28 mouse cellular contexts compared by ENCODE assay signal in genomic region chr3:108065551-108065950, GRCm38 (mm10). TPM values are rescaled to one million over a fixed set of nuclear protein-coding genes. Genes with fewer than 3 reads are reported as not detected.
A peak's percentile ranks its signal among the peaks of the same experiment; 100 is the strongest.
DNase-seq lines count a peak whose midpoint lies in the region; ATAC-seq and TF ChIP-seq lines count a peak whose summit lies in the region.
"Had no signal": no experiment of that assay in that cellular context is flagged by ENCODE, and none has a peak within 500 bp of the region (broad histone marks: within the 10 kb centered on the region; RNA-seq: fewer than 3 reads in every experiment).

No protein-coding gene starts in this region.

- no peak overlapping the region for H3K9ac ChIP-seq in heart, adult 2 months (ENCODE audit: low read depth, low read length)
- H3K9ac ChIP-seq: embryonic facial prominence, embryonic 13.5 days; embryonic facial prominence, embryonic 15.5 days; forebrain, embryonic 12.5 days had no signal

- H3K79me2 ChIP-seq in heart, adult 2 months (replicated peaks; ENCODE audit: control insufficient read depth, insufficient read depth, low read length): no peaks in the 10 kb centered on the region

- 68% methylated on average over 9 of the region's 9 CpGs for WGBS in heart, adult 2 months

- TF ChIP-seq EP300 in heart, adult 2 months (IDR thresholded peaks at IDR 0.05; ENCODE audit: insufficient read depth, low read depth, low read length): no peak

- no peak for ATAC-seq in megakaryocyte, adult 5-6 weeks (ENCODE audit: poor library complexity, severe bottlenecking)
- ATAC-seq: activated CD4-positive, CD25-positive, alpha-beta regulatory T cell, adult 4 months; CD4-positive, CD25-positive, alpha-beta regulatory T cell, adult 4 months; forebrain, embryonic 14.5 days; forebrain, embryonic 16.5 days; Patski had no signal

- no peak for TF ChIP-seq CTCF in heart, adult 2 months (IDR thresholded peaks at IDR 0.05)

- no peak overlapping the region for H3K27ac ChIP-seq in heart, adult 2 months
- H3K27ac ChIP-seq: embryonic facial prominence, embryonic 13.5 days; embryonic facial prominence, embryonic 15.5 days; forebrain, embryonic 10.5 days; forebrain, embryonic 12.5 days had no signal

- no peak for TF ChIP-seq POLR2A in heart, adult 2 months (IDR thresholded peaks at IDR 0.05; ENCODE audit: insufficient read depth, low read depth, low read length)

- DNase-seq in adrenal gland, adult (ENCODE audit: inconsistent age in 2 of 2, low spot score in 1 of 2): peak; percentile 50 to 78
- no peak for DNase-seq in adrenal gland, postnatal 4 days (ENCODE audit: low spot score in 2 of 2)
- peak; percentile 88 for DNase-seq in heart, adult 11 months
- DNase-seq in heart, adult 2 months: no peak
- no peak for DNase-seq in cerebellum, postnatal 4 days (ENCODE audit: low spot score in 2 of 2)
- DNase-seq: adrenal gland, adult 8-10 months; adrenal gland, postnatal 14 days; B cell, adult 2 months; cerebellum, adult 11-12 months; cerebellum, adult 2 months; cerebellum, adult 9-10 months; cerebellum, postnatal 10 days; cerebellum, postnatal 25 days; embryo, embryonic 11 days had no signal

- no peak overlapping the region for H3K4me3 ChIP-seq in heart, adult 2 months
- peak overlapping the region; percentile 56 for H3K4me3 ChIP-seq in megakaryocyte, embryonic 14.5 days (replicated peaks)
- H3K4me3 ChIP-seq: embryonic facial prominence, embryonic 13.5 days; embryonic facial prominence, embryonic 15.5 days; erythroblast, embryonic 14.5 days; forebrain, embryonic 10.5 days; forebrain, embryonic 12.5 days had no signal

- H3K27me3 ChIP-seq in heart, adult 2 months (ENCODE audit: control insufficient read depth, insufficient read depth, low read length): no peaks in the 10 kb centered on the region
- peaks cover 15% of the 10 kb centered on the region for H3K27me3 ChIP-seq in megakaryocyte, embryonic 14.5 days (replicated peaks)
- H3K27me3 ChIP-seq: CH12.LX; embryonic facial prominence, embryonic 13.5 days; embryonic facial prominence, embryonic 15.5 days; forebrain, embryonic 12.5 days; Patski had no signal

- no peaks in the 10 kb centered on the region for H3K36me3 ChIP-seq in heart, adult 2 months (ENCODE audit: control insufficient read depth, insufficient read depth, low read length)
- peaks cover under 1% of the 10 kb centered on the region for H3K36me3 ChIP-seq in megakaryocyte, embryonic 14.5 days (replicated peaks; ENCODE audit: low read length)
- H3K36me3 ChIP-seq: embryonic facial prominence, embryonic 13.5 days; embryonic facial prominence, embryonic 15.5 days; forebrain, embryonic 10.5 days; forebrain, embryonic 12.5 days had no signal

- no peaks in the 10 kb centered on the region; the same call in 1 of the 2 replicates for H3K4me1 ChIP-seq in heart, adult 2 months (ENCODE audit: control insufficient read depth, insufficient read depth, low read length)
- H3K4me1 ChIP-seq in megakaryocyte, embryonic 14.5 days: peaks cover 42% of the 10 kb centered on the region
- H3K4me1 ChIP-seq: forebrain, embryonic 10.5 days had no signal

- intact Hi-C loops in heart, adult 2 months (cut with DNase I): no loop called here

- H3K9me3 ChIP-seq in megakaryocyte, embryonic 14.5 days: no peaks in the 10 kb centered on the region
- H3K9me3 ChIP-seq: embryonic facial prominence, embryonic 13.5 days; embryonic facial prominence, embryonic 15.5 days; forebrain, embryonic 10.5 days; forebrain, embryonic 12.5 days; G1E had no signal

RNA-seq across cellular contexts. Expression of gene Gstm4, which starts 20.9 kb away (rescaled TPM):
- 10 to 100 TPM; 15.6 to 16.5 TPM for total RNA-seq in adrenal gland, postnatal 4 days (2021)
- 10 to 100 TPM; 11.7 to 11.9 TPM for total RNA-seq in heart, adult 2 months (2021)
- polyA plus RNA-seq in heart, adult 2 months (2012; rRNA removed): 17.1 and 24.6 TPM in 2 replicates
- polyA plus RNA-seq in megakaryocyte, embryonic 14.5 days (2012; ENCODE audit: insufficient read depth, low replicate concordance): 1.4 TPM in 1 of 2 replicates, not detected in the other
- 8.0 and 10.1 TPM in 2 replicates for total RNA-seq in megakaryocyte, adult 5-6 weeks (2015)
- total RNA-seq in megakaryocyte, adult 5-6 weeks (2017): 6.5 and 12.1 TPM in 2 replicates
- total RNA-seq: G1E had no signal
- polyA plus RNA-seq: G1E had no signal

RNA-seq across cellular contexts. Expression of gene Ampd2, which starts 20.9 kb away (rescaled TPM):
- 100 to 1,000 TPM; 101 to 109 TPM for total RNA-seq in adrenal gland, postnatal 4 days (2021)
- total RNA-seq in heart, adult 2 months (2021): 1 to 10 TPM; 4.1 to 4.6 TPM
- polyA plus RNA-seq in heart, adult 2 months (2012; rRNA removed): 25.9 and 26.3 TPM in 2 replicates
- 101 and 286 TPM in 2 replicates for polyA plus RNA-seq in megakaryocyte, embryonic 14.5 days (2012; ENCODE audit: insufficient read depth, low replicate concordance)
- 16.3 and 20.9 TPM in 2 replicates for total RNA-seq in megakaryocyte, adult 5-6 weeks (2015)
- 21.8 and 23.1 TPM in 2 replicates for total RNA-seq in megakaryocyte, adult 5-6 weeks (2017)

RNA-seq across cellular contexts. Expression of gene Gnat2, which starts 27.0 kb away (rescaled TPM):
- 1 to 10 TPM; 3.9 to 4.1 TPM for total RNA-seq in adrenal gland, postnatal 4 days (2021)
- total RNA-seq in heart, adult 2 months (2021): under 1 TPM in 1 of 2 experiments, not detected in 1; 0.11 TPM
- not detected in 2 replicates for polyA plus RNA-seq in heart, adult 2 months (2012; rRNA removed)
- not detected in 2 replicates for polyA plus RNA-seq in megakaryocyte, embryonic 14.5 days (2012; ENCODE audit: insufficient read depth, low replicate concordance)
- total RNA-seq in megakaryocyte, adult 5-6 weeks (2015): not detected in 2 replicates
- not detected in 2 replicates for total RNA-seq in megakaryocyte, adult 5-6 weeks (2017)
- polyA plus RNA-seq: activated CD4-positive, CD25-positive, alpha-beta regulatory T cell, adult 4 months; CD4-positive, CD25-positive, alpha-beta regulatory T cell, adult 4 months had no signal

RNA-seq across cellular contexts. Expression of gene Gstm1, which starts 47.8 kb away (rescaled TPM):
- total RNA-seq in adrenal gland, postnatal 4 days (2021): 100 to 1,000 TPM; 144 to 170 TPM
- total RNA-seq in heart, adult 2 months (2021): 100 to 1,000 TPM; 334 to 410 TPM
- polyA plus RNA-seq in heart, adult 2 months (2012; rRNA removed): 602 and 658 TPM in 2 replicates
- polyA plus RNA-seq in megakaryocyte, embryonic 14.5 days (2012; ENCODE audit: insufficient read depth, low replicate concordance): 55.5 and 118 TPM in 2 replicates
- 320 and 346 TPM in 2 replicates for total RNA-seq in megakaryocyte, adult 5-6 weeks (2015)
- 156 and 179 TPM in 2 replicates for total RNA-seq in megakaryocyte, adult 5-6 weeks (2017)
- total RNA-seq: G1E had no signal

Comparison
In these comparisons a context has a peak if more than half of its experiments do, and no peak if none do; other contexts are left out.
1. DNase-seq: peak in adrenal gland, adult (2 of 2) and heart, adult 11 months (single experiment); none in adrenal gland, postnatal 4 days (0 of 2), heart, adult 2 months (0 of 2) and cerebellum, postnatal 4 days (0 of 2).
2. RNA of gene Ampd2, which starts 20.9 kb away (total RNA-seq): 101 to 109 TPM in adrenal gland, postnatal 4 days; 16.3 to 23.1 TPM in megakaryocyte, adult 5-6 weeks and 4.1 to 4.6 TPM in heart, adult 2 months; every median in the first group is over 4 times any median in the second.
3. RNA of gene Gnat2, which starts 27.0 kb away (total RNA-seq): 3.9 to 4.1 TPM in adrenal gland, postnatal 4 days; 0.11 TPM in heart, adult 2 months and not detected in megakaryocyte, adult 5-6 weeks; every median in the first group is over 4 times any median in the second.